In the genomic region with DNA sequence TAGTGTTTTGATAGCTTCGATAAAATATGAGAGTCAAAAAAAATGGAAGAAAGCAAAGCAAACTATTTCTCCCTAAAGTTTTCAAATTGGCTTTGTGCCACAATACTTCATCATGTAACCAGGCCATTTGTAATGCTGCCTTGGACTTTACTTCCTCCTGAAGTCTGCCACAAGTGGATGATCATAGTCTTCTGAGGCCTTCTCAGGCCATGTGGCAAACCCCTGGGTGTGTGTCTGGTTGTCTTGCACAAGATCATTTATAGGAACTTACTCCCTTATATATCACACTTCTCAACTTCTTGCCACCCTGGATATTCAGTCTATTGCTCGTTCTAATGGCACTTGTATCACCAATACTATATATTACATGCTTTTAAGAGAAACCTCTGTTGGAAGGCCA, we compare ENCODE assay signal across 29 mouse cellular contexts. TPM values are rescaled to one million over a fixed set of nuclear protein-coding genes. Genes with fewer than 3 reads are reported as not detected.
A peak's percentile ranks its signal among the peaks of the same experiment; 100 is the strongest.
DNase-seq lines count a peak whose midpoint lies in the region; ATAC-seq and TF ChIP-seq lines count a peak whose summit lies in the region.
"Had no signal": no experiment of that assay in that cellular context is flagged by ENCODE, and none has a peak within 500 bp of the region (broad histone marks: within the 10 kb centered on the region; RNA-seq: fewer than 3 reads in every experiment).

No protein-coding gene starts in this region.

- peaks cover 3% of the 10 kb centered on the region for H3K4me1 ChIP-seq in bone marrow macrophage, adult 2 months (ENCODE audit: control insufficient read depth, insufficient read depth, low read length)
- H3K4me1 ChIP-seq: embryonic facial prominence, embryonic 10.5 days; embryonic facial prominence, embryonic 13.5 days; forebrain, embryonic 12.5 days; forebrain, embryonic 15.5 days; heart, embryonic 12.5 days; heart, embryonic 15.5 days; hindbrain, embryonic 10.5 days; hindbrain, embryonic 13.5 days; intestine, embryonic 15.5 days had no signal

- H3K4me3 ChIP-seq in bone marrow macrophage, adult 2 months (ENCODE audit: insufficient read depth, low read length) = no peak overlapping the region
- H3K4me3 ChIP-seq: embryonic facial prominence, embryonic 10.5 days; embryonic facial prominence, embryonic 13.5 days; erythroblast, embryonic 14.5 days; forebrain, embryonic 12.5 days; forebrain, embryonic 15.5 days; heart, embryonic 12.5 days; heart, embryonic 15.5 days; hindbrain, embryonic 10.5 days; hindbrain, embryonic 13.5 days; intestine, embryonic 15.5 days had no signal

- TF ChIP-seq POLR2A in bone marrow macrophage, adult 2 months (IDR thresholded peaks at IDR 0.05; ENCODE audit: borderline replicate concordance, low read depth, low read length) = no peak

- peak overlapping the region; percentile 67 for H3K27ac ChIP-seq in bone marrow macrophage, adult 2 months (ENCODE audit: insufficient read depth, low read depth, low read length)
- H3K27ac ChIP-seq: embryonic facial prominence, embryonic 10.5 days; embryonic facial prominence, embryonic 13.5 days; forebrain, embryonic 12.5 days; forebrain, embryonic 15.5 days; heart, embryonic 15.5 days; hindbrain, embryonic 10.5 days; hindbrain, embryonic 13.5 days; intestine, embryonic 15.5 days had no signal

- TF ChIP-seq CTCF in bone marrow macrophage, adult 2 months (IDR thresholded peaks at IDR 0.05; ENCODE audit: low read depth, low read length) = no peak

- peak; percentile 95 for ATAC-seq in megakaryocyte, adult 5-6 weeks (ENCODE audit: poor library complexity, severe bottlenecking)
- peak; percentile 59 for ATAC-seq in neutrophil, adult 5-6 weeks (ENCODE audit: extremely low read depth, insufficient number of reproducible peaks, low FRiP score, poor library complexity, severe bottlenecking)
- ATAC-seq: activated CD4-positive, CD25-positive, alpha-beta regulatory T cell, adult 4 months; forebrain, embryonic 15.5 days; hindbrain, embryonic 16.5 days; intestine, embryonic 15.5 days had no signal

- DNase-seq in 416B (ENCODE audit: low read depth) = peak; percentile 40
- DNase-seq in frontal cortex, postnatal 25 days (ENCODE audit: low spot score in 2 of 2) = no peak
- DNase-seq in cerebellum, adult 18-20 months = no peak
- DNase-seq: adrenal gland, postnatal 10 days; adrenal gland, postnatal 36 days; cerebellum, adult 11 months; cerebellum, adult 8-10 months; cerebellum, postnatal 25 days; embryo, embryonic 11 days; gastrocnemius, postnatal 10 days; gastrocnemius, postnatal 36 days; heart, adult 11 months; heart, postnatal 10 days; heart, postnatal 36 days had no signal

RNA-seq across cellular contexts. Expression of gene Rnf128, which starts 11.0 kb away (rescaled TPM):
- polyA plus RNA-seq in bone marrow macrophage, adult 2 months (2012; ENCODE audit: insufficient read depth, insufficient read length, missing spikeins) = 96.4 and 98.2 TPM in 2 replicates
- total RNA-seq in megakaryocyte, adult 5-6 weeks (2015) = 0.54 and 0.64 TPM in 2 replicates
- 0.45 and 0.55 TPM in 2 replicates for total RNA-seq in megakaryocyte, adult 5-6 weeks (2017)
- 2.8 and 3.3 TPM in 2 replicates for total RNA-seq in neutrophil, adult 5-6 weeks (2017)
